Mouse (Mus musculus) small intestine, adult 2 months (tissue): ENCODE measurements around the gene Cnn1.

ENCODE experiments used
- CTCF ChIP-seq: fragments of 200-500 bp; IDR thresholded peaks from 2 replicates; pipeline ENCODE4 v1.5.1; 2012; ENCODE audit warnings: low read depth, mild to moderate bottlenecking, control low read depth, inconsistent platforms, low read length, moderate library complexity, mixed read lengths; ENCODE audit not compliant: insufficient replicate concordance, insufficient read length; ENCODE audit errors: extremely low read depth
- POLR2A ChIP-seq: fragments of 200-500 bp; IDR thresholded peaks from 2 replicates; pipeline ENCODE4 v1.6.1; 2012; ENCODE audit warnings: low read depth, mild to moderate bottlenecking, control low read depth, inconsistent platforms, low read length, moderate library complexity

DNA sequence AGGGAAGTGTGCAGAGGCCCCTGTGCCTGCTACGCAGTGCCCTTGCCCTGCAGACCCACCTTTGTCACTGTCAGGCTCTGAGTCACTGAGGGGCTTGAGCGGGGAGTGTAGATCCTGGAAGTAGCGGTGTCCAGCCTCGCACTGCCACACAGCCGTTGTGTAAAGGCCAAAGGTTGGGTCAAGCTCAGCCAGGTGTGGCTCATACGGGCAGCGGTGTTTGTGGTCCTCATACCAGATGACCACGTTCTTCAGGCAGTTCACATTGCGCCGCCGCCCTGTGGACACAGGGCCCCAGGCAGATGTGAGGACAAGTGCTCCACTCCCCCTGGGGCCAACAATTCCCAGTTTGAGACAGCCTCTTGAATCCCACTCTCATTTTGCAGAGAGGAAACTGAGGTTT, 33.4 kb upstream of the Cnn1 start:
- no peak for TF ChIP-seq CTCF
- TF ChIP-seq POLR2A = no peak
